ENCODE assay signal across 13 mouse cellular contexts in the genomic region with DNA sequence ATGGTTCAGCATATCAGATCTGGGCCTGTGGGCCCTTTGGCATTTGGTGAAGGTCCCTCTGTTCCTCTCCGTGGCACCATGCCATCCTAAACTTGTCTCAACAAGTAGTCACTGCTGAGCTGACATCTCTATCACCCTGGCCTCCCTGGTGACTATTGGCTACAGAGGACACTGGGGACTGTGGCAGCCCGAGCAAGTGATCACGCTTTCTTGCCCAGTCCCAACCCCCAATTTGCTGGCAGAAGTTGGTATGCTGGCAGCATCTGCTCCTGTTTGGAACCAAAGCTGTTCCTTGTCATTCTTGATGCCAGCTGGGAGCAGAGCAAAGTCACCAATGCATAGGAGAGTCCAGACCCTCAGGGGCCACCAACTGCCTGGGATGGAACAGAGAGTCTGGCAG. TPM values are rescaled to one million over a fixed set of nuclear protein-coding genes. Genes with fewer than 3 reads are reported as not detected.
DNase-seq lines count a peak whose midpoint lies in the region; ATAC-seq lines count a peak whose summit lies in the region.
"Had no signal": no experiment of that assay in that cellular context is flagged by ENCODE, and none has a peak within 500 bp of the region (broad histone marks: within the 10 kb centered on the region; RNA-seq: fewer than 3 reads in every experiment).

No protein-coding gene starts in this region.

- no peak overlapping the region for H3K4me3 ChIP-seq in forebrain, embryonic 15.5 days
- H3K4me3 ChIP-seq in forebrain, embryonic 11.5 days (ENCODE audit: low read depth, low read length): no peak overlapping the region
- H3K4me3 ChIP-seq in midbrain, embryonic 16.5 days (ENCODE audit: low read depth, low read length): no peak overlapping the region
- no peak overlapping the region for H3K4me3 ChIP-seq in midbrain, embryonic 13.5 days (replicated peaks)
- H3K4me3 ChIP-seq: left cerebral cortex, adult 2 months had no signal

- no peaks in the 10 kb centered on the region for H3K27me3 ChIP-seq in forebrain, embryonic 15.5 days
- H3K27me3 ChIP-seq in forebrain, embryonic 11.5 days (ENCODE audit: control insufficient read depth, insufficient read depth, low read length): no peaks in the 10 kb centered on the region
- no peaks in the 10 kb centered on the region for H3K27me3 ChIP-seq in midbrain, embryonic 16.5 days (ENCODE audit: control insufficient read depth, insufficient read depth, low read depth, low read length)
- no peaks in the 10 kb centered on the region for H3K27me3 ChIP-seq in midbrain, embryonic 13.5 days

- no peak for DNase-seq in forebrain, embryonic 11.5 days (ENCODE audit: low spot score)
- DNase-seq in cerebellum, postnatal 25 days: peak; percentile 19
- DNase-seq in layer of hippocampus, postnatal 36 days: peak; percentile 27 to 34
- DNase-seq in testis, postnatal 14 days (ENCODE audit: low spot score): no peak
- DNase-seq in spleen, postnatal 10 days (ENCODE audit: low spot score in 2 of 2): no peak
- DNase-seq: lung, embryonic 14.5 days had no signal

- no peak overlapping the region for H3K4me2 ChIP-seq in forebrain, embryonic 15.5 days (replicated peaks)
- no peak overlapping the region for H3K4me2 ChIP-seq in forebrain, embryonic 11.5 days (ENCODE audit: low read depth, low read length, severe bottlenecking)
- H3K4me2 ChIP-seq in midbrain, embryonic 16.5 days (ENCODE audit: low read length): no peak overlapping the region
- no peak overlapping the region for H3K4me2 ChIP-seq in midbrain, embryonic 13.5 days (replicated peaks)
- H3K4me2 ChIP-seq: lung, embryonic 14.5 days had no signal

- peaks cover 5% of the 10 kb centered on the region; the same call in 1 of the 2 replicates for H3K4me1 ChIP-seq in forebrain, embryonic 15.5 days
- H3K4me1 ChIP-seq in forebrain, embryonic 11.5 days (replicated peaks; ENCODE audit: control insufficient read depth, insufficient read depth, low read length): no peaks in the 10 kb centered on the region
- no peaks in the 10 kb centered on the region for H3K4me1 ChIP-seq in midbrain, embryonic 16.5 days (ENCODE audit: control insufficient read depth, insufficient read depth, low read length)
- H3K4me1 ChIP-seq in midbrain, embryonic 13.5 days (replicated peaks): no peaks in the 10 kb centered on the region

- H3K36me3 ChIP-seq in forebrain, embryonic 15.5 days: no peaks in the 10 kb centered on the region
- no peaks in the 10 kb centered on the region for H3K36me3 ChIP-seq in forebrain, embryonic 11.5 days (ENCODE audit: control insufficient read depth, insufficient read depth, low read length)
- H3K36me3 ChIP-seq in midbrain, embryonic 16.5 days (ENCODE audit: control insufficient read depth, insufficient read depth, low read length): no peaks in the 10 kb centered on the region
- no peaks in the 10 kb centered on the region for H3K36me3 ChIP-seq in midbrain, embryonic 13.5 days

- no peak overlapping the region for H3K27ac ChIP-seq in forebrain, embryonic 15.5 days (replicated peaks)
- H3K27ac ChIP-seq in forebrain, embryonic 11.5 days (ENCODE audit: low read depth, low read length): no peak overlapping the region
- no peak overlapping the region for H3K27ac ChIP-seq in midbrain, embryonic 16.5 days (ENCODE audit: low read length)
- H3K27ac ChIP-seq in midbrain, embryonic 13.5 days: no peak overlapping the region
- H3K27ac ChIP-seq: left cerebral cortex, adult 2 months had no signal

- ATAC-seq in forebrain, embryonic 15.5 days (replicated peaks): peak; percentile 76
- no peak for ATAC-seq in forebrain, embryonic 11.5 days (replicated peaks; ENCODE audit: low FRiP score)
- peak; percentile 51; the same call in 1 of the 2 replicates for ATAC-seq in midbrain, embryonic 16.5 days
- ATAC-seq in midbrain, embryonic 13.5 days: no peak

- H3K9ac ChIP-seq in forebrain, embryonic 15.5 days (replicated peaks): no peak overlapping the region
- H3K9ac ChIP-seq in forebrain, embryonic 11.5 days (ENCODE audit: low read length): no peak overlapping the region
- no peak overlapping the region for H3K9ac ChIP-seq in midbrain, embryonic 16.5 days (ENCODE audit: low read depth, low read length)
- no peak overlapping the region for H3K9ac ChIP-seq in midbrain, embryonic 13.5 days (replicated peaks)
- H3K9ac ChIP-seq: lung, embryonic 14.5 days had no signal

- 71% methylated on average over 3 of the region's 3 CpGs for WGBS in forebrain, embryonic 15.5 days
- WGBS in forebrain, embryonic 11.5 days: 87% methylated on average over 3 of the region's 3 CpGs
- WGBS in midbrain, embryonic 16.5 days: 79% methylated on average over 3 of the region's 3 CpGs
- 76% methylated on average over 3 of the region's 3 CpGs for WGBS in midbrain, embryonic 13.5 days

- H3K9me3 ChIP-seq in forebrain, embryonic 15.5 days: no peaks in the 10 kb centered on the region
- H3K9me3 ChIP-seq in forebrain, embryonic 11.5 days (ENCODE audit: control insufficient read depth, low read length): no peaks in the 10 kb centered on the region
- H3K9me3 ChIP-seq in midbrain, embryonic 16.5 days (replicated peaks; ENCODE audit: control insufficient read depth, low read length, poor library complexity, severe bottlenecking): no peaks in the 10 kb centered on the region
- no peaks in the 10 kb centered on the region for H3K9me3 ChIP-seq in midbrain, embryonic 13.5 days

RNA-seq across cellular contexts. Expression of a gene that starts 30.0 kb away (rescaled TPM):
- not detected in 2 replicates for polyA plus RNA-seq in forebrain, embryonic 15.5 days (2015; fragmentation: Nextera tagmentation; extraction: Ambion mirVana)
- polyA plus RNA-seq in forebrain, embryonic 11.5 days (2014; fragmentation: Nextera tagmentation; extraction: Ambion mirVana): not detected in 2 replicates
- polyA plus RNA-seq in midbrain, embryonic 16.5 days (2015; fragmentation: Nextera tagmentation; extraction: Ambion mirVana): not detected in 2 replicates
- not detected in 2 replicates for polyA plus RNA-seq in midbrain, embryonic 13.5 days (2015; fragmentation: Nextera tagmentation; extraction: Ambion mirVana)
- total RNA-seq in layer of hippocampus, postnatal 36 days (2021): not detected
- total RNA-seq: left cerebral cortex, adult 2 months; monocyte, adult 5-6 weeks had no signal
- polyA plus RNA-seq: intestine, embryonic 14.5 days; lung, embryonic 14.5 days had no signal

RNA-seq across cellular contexts. Expression of a gene that starts 33.2 kb away (rescaled TPM):
- polyA plus RNA-seq in forebrain, embryonic 15.5 days (2015; fragmentation: Nextera tagmentation; extraction: Ambion mirVana): not detected in 2 replicates
- polyA plus RNA-seq in forebrain, embryonic 11.5 days (2014; fragmentation: Nextera tagmentation; extraction: Ambion mirVana): not detected in 2 replicates
- polyA plus RNA-seq in midbrain, embryonic 16.5 days (2015; fragmentation: Nextera tagmentation; extraction: Ambion mirVana): not detected in 2 replicates
- not detected in 2 replicates for polyA plus RNA-seq in midbrain, embryonic 13.5 days (2015; fragmentation: Nextera tagmentation; extraction: Ambion mirVana)
- total RNA-seq in layer of hippocampus, postnatal 36 days (2021): not detected
- total RNA-seq: left cerebral cortex, adult 2 months; monocyte, adult 5-6 weeks had no signal
- polyA plus RNA-seq: intestine, embryonic 14.5 days; lung, embryonic 14.5 days had no signal

RNA-seq across cellular contexts. Expression of a gene that starts 36.4 kb away (rescaled TPM):
- polyA plus RNA-seq in forebrain, embryonic 15.5 days (2015; fragmentation: Nextera tagmentation; extraction: Ambion mirVana): not detected in 2 replicates
- not detected in 2 replicates for polyA plus RNA-seq in forebrain, embryonic 11.5 days (2014; fragmentation: Nextera tagmentation; extraction: Ambion mirVana)
- not detected in 2 replicates for polyA plus RNA-seq in midbrain, embryonic 16.5 days (2015; fragmentation: Nextera tagmentation; extraction: Ambion mirVana)
- polyA plus RNA-seq in midbrain, embryonic 13.5 days (2015; fragmentation: Nextera tagmentation; extraction: Ambion mirVana): not detected in 2 replicates
- total RNA-seq in layer of hippocampus, postnatal 36 days (2021): not detected
- total RNA-seq: left cerebral cortex, adult 2 months; monocyte, adult 5-6 weeks had no signal
- polyA plus RNA-seq: intestine, embryonic 14.5 days; lung, embryonic 14.5 days; testis, adult 2 months had no signal

RNA-seq across cellular contexts. Expression of a gene that starts 39.5 kb away (rescaled TPM):
- polyA plus RNA-seq in forebrain, embryonic 15.5 days (2015; fragmentation: Nextera tagmentation; extraction: Ambion mirVana): not detected in 2 replicates
- not detected in 2 replicates for polyA plus RNA-seq in forebrain, embryonic 11.5 days (2014; fragmentation: Nextera tagmentation; extraction: Ambion mirVana)
- polyA plus RNA-seq in midbrain, embryonic 16.5 days (2015; fragmentation: Nextera tagmentation; extraction: Ambion mirVana): not detected in 2 replicates
- not detected in 2 replicates for polyA plus RNA-seq in midbrain, embryonic 13.5 days (2015; fragmentation: Nextera tagmentation; extraction: Ambion mirVana)
- total RNA-seq in layer of hippocampus, postnatal 36 days (2021): not detected
- total RNA-seq: left cerebral cortex, adult 2 months; monocyte, adult 5-6 weeks had no signal
- polyA plus RNA-seq: intestine, embryonic 14.5 days; lung, embryonic 14.5 days; testis, adult 2 months had no signal

RNA-seq across cellular contexts. Expression of a gene that starts 42.7 kb away (rescaled TPM):
- polyA plus RNA-seq in forebrain, embryonic 15.5 days (2015; fragmentation: Nextera tagmentation; extraction: Ambion mirVana): not detected in 2 replicates
- polyA plus RNA-seq in forebrain, embryonic 11.5 days (2014; fragmentation: Nextera tagmentation; extraction: Ambion mirVana): not detected in 2 replicates
- polyA plus RNA-seq in midbrain, embryonic 16.5 days (2015; fragmentation: Nextera tagmentation; extraction: Ambion mirVana): not detected in 2 replicates
- polyA plus RNA-seq in midbrain, embryonic 13.5 days (2015; fragmentation: Nextera tagmentation; extraction: Ambion mirVana): not detected in 2 replicates
- not detected for total RNA-seq in layer of hippocampus, postnatal 36 days (2021)
- total RNA-seq: left cerebral cortex, adult 2 months; monocyte, adult 5-6 weeks had no signal
- polyA plus RNA-seq: intestine, embryonic 14.5 days; lung, embryonic 14.5 days had no signal

Comparison
In these comparisons a context has a peak if more than half of its experiments do, and no peak if none do; other contexts are left out.
1. ATAC-seq: peak in forebrain, embryonic 15.5 days (single experiment) and midbrain, embryonic 16.5 days (single experiment); none in forebrain, embryonic 11.5 days (single experiment) and midbrain, embryonic 13.5 days (single experiment).
2. DNase-seq: peak in cerebellum, postnatal 25 days (2 of 2) and layer of hippocampus, postnatal 36 days (2 of 2); none in forebrain, embryonic 11.5 days (single experiment), testis, postnatal 14 days (single experiment) and spleen, postnatal 10 days (0 of 2).